ENCODE assay signal across 26 mouse cellular contexts in genomic region chr11:4738719-4739118, GRCm38 (mm10). TPM values are rescaled to one million over a fixed set of nuclear protein-coding genes. Genes with fewer than 3 reads are reported as not detected.
DNase-seq lines count a peak whose midpoint lies in the region; ATAC-seq and TF ChIP-seq lines count a peak whose summit lies in the region.
"Had no signal": no experiment of that assay in that cellular context is flagged by ENCODE, and none has a peak within 500 bp of the region (broad histone marks: within the 10 kb centered on the region; RNA-seq: fewer than 3 reads in every experiment).

No protein-coding gene starts in this region.

- H3K36me3 ChIP-seq in E14TG2a.4 (ENCODE audit: insufficient read depth, low read length) = 0 out of 2 replicates have a peak, but pooled peaks cover 4% of the 10 kb centered on the region
- H3K36me3 ChIP-seq in forebrain, embryonic 13.5 days (ENCODE audit: poor library complexity, severe bottlenecking) = no peaks in the 10 kb centered on the region
- H3K36me3 ChIP-seq: intestine, embryonic 15.5 days had no signal

- H3K4me2 ChIP-seq in forebrain, embryonic 13.5 days = no peak overlapping the region
- H3K4me2 ChIP-seq: heart, embryonic 11.5 days; hindbrain, embryonic 13.5 days; intestine, embryonic 15.5 days had no signal

- ATAC-seq in frontal cortex, adult (ENCODE audit: low TSS enrichment) = peak; percentile 31; the same call in 1 of the 2 replicates
- ATAC-seq in forebrain, embryonic 13.5 days = no peak
- ATAC-seq: forebrain, embryonic 14.5 days; forebrain, postnatal 0 days; hindbrain, embryonic 16.5 days; intestine, embryonic 15.5 days had no signal

- peaks cover 31% of the 10 kb centered on the region for H3K27me3 ChIP-seq in E14TG2a.4 (ENCODE audit: insufficient read depth, low read length)
- peaks cover 17% of the 10 kb centered on the region for H3K27me3 ChIP-seq in forebrain, embryonic 13.5 days

- DNase-seq in frontal cortex, postnatal 25 days (ENCODE audit: low spot score in 2 of 2) = no peak
- DNase-seq in layer of hippocampus, adult 2 months (ENCODE audit: low spot score in 2 of 2) = no peak
- no peak for DNase-seq in layer of hippocampus, postnatal 14 days (ENCODE audit: low spot score in 2 of 2)
- peak; percentile 47 for DNase-seq in ZHBTc4 (ENCODE audit: low read depth, low spot score)
- DNase-seq in adrenal gland, postnatal 25 days = no peak
- DNase-seq: adrenal gland, postnatal 10 days; cerebellum, adult 11-12 months; cerebellum, adult 8-10 months; cerebellum, postnatal 10 days; cerebellum, postnatal 36 days; forebrain, postnatal 0 days; gastrocnemius, postnatal 10 days; gastrocnemius, postnatal 36 days had no signal

- 93% methylated on average over 16 of the region's 16 CpGs for WGBS in forebrain, embryonic 13.5 days

- H3K9me3 ChIP-seq in E14TG2a.4 (ENCODE audit: low read length) = no peaks in the 10 kb centered on the region
- H3K9me3 ChIP-seq in forebrain, embryonic 13.5 days (replicated peaks) = no peaks in the 10 kb centered on the region
- H3K9me3 ChIP-seq: forebrain, embryonic 10.5 days; hindbrain, embryonic 10.5 days; hindbrain, embryonic 13.5 days; intestine, embryonic 15.5 days had no signal

- no peak overlapping the region for H3K4me3 ChIP-seq in layer of hippocampus, adult 2 months
- peak overlapping the region; percentile 61 for H3K4me3 ChIP-seq in E14TG2a.4 (replicated peaks; ENCODE audit: low read length)
- H3K4me3 ChIP-seq in forebrain, embryonic 13.5 days = no peak overlapping the region
- H3K4me3 ChIP-seq: forebrain, embryonic 10.5 days; hindbrain, embryonic 10.5 days; hindbrain, embryonic 13.5 days; intestine, embryonic 15.5 days had no signal

- H3K4me1 ChIP-seq in E14TG2a.4 (replicated peaks; ENCODE audit: low read depth, low read length) = peaks cover 61% of the 10 kb centered on the region
- H3K4me1 ChIP-seq in forebrain, embryonic 13.5 days = peaks cover 14% of the 10 kb centered on the region; the same call in 1 of the 2 replicates
- H3K4me1 ChIP-seq: intestine, embryonic 15.5 days had no signal

- no peak for TF ChIP-seq CTCF in layer of hippocampus, adult 2 months (conservative IDR thresholded peaks at IDR 0.05)
- TF ChIP-seq CTCF in E14TG2a.4 (conservative IDR thresholded peaks at IDR 0.05; ENCODE audit: low read length) = no peak

- H3K9ac ChIP-seq in forebrain, embryonic 13.5 days = no peak overlapping the region
- H3K9ac ChIP-seq: forebrain, postnatal 0 days; intestine, embryonic 15.5 days had no signal

- H3K27ac ChIP-seq in layer of hippocampus, adult 2 months = peak overlapping the region; percentile 83
- H3K27ac ChIP-seq in forebrain, embryonic 13.5 days = no peak overlapping the region
- H3K27ac ChIP-seq: forebrain, embryonic 10.5 days; hindbrain, embryonic 10.5 days; hindbrain, embryonic 13.5 days; intestine, embryonic 15.5 days had no signal

RNA-seq across cellular contexts. Expression of gene Cabp7, which starts 7.9 kb away (rescaled TPM):
- 100 to 1,000 TPM; 309 to 329 TPM for total RNA-seq in layer of hippocampus, adult 2 months (2021)
- total RNA-seq in layer of hippocampus, postnatal 14 days (2021) = 100 to 1,000 TPM; 138 to 156 TPM
- polyA plus RNA-seq in forebrain, embryonic 13.5 days (2015; fragmentation: Nextera tagmentation; extraction: Ambion mirVana) = 0.59 and 0.87 TPM in 2 replicates
- not detected in 2 replicates for total RNA-seq in adrenal gland, postnatal 25 days (2021)
- total RNA-seq: granulocyte monocyte progenitor cell, adult 5-6 weeks; heart, adult 8-10 months; heart, postnatal 25 days had no signal

RNA-seq across cellular contexts. Expression of gene Zmat5, which starts 34.2 kb away (rescaled TPM):
- 10 to 100 TPM; 33.1 to 34.0 TPM for total RNA-seq in layer of hippocampus, adult 2 months (2021)
- 10 to 100 TPM; 30.2 to 36.7 TPM for total RNA-seq in layer of hippocampus, postnatal 14 days (2021)
- polyA plus RNA-seq in forebrain, embryonic 13.5 days (2015; fragmentation: Nextera tagmentation; extraction: Ambion mirVana) = 83.1 and 84.4 TPM in 2 replicates
- 53.1 and 55.3 TPM in 2 replicates for total RNA-seq in adrenal gland, postnatal 25 days (2021)

RNA-seq across cellular contexts. Expression of gene Uqcr10, which starts 34.6 kb away (rescaled TPM):
- total RNA-seq in layer of hippocampus, adult 2 months (2021) = 100 to 1,000 TPM; 367 to 391 TPM
- total RNA-seq in layer of hippocampus, postnatal 14 days (2021) = 100 to 1,000 TPM; 480 to 497 TPM
- 599 and 621 TPM in 2 replicates for polyA plus RNA-seq in forebrain, embryonic 13.5 days (2015; fragmentation: Nextera tagmentation; extraction: Ambion mirVana)
- total RNA-seq in adrenal gland, postnatal 25 days (2021) = 790 and 849 TPM in 2 replicates

Comparison
In these comparisons a context has a peak if more than half of its experiments do, and no peak if none do; other contexts are left out.
1. RNA of gene Cabp7, which starts 7.9 kb away (total RNA-seq): 309 to 329 TPM in layer of hippocampus, adult 2 months and 138 to 156 TPM in layer of hippocampus, postnatal 14 days; not detected in adrenal gland, postnatal 25 days; every median in the first group is over 100 times any median in the second.